In the genomic region with DNA sequence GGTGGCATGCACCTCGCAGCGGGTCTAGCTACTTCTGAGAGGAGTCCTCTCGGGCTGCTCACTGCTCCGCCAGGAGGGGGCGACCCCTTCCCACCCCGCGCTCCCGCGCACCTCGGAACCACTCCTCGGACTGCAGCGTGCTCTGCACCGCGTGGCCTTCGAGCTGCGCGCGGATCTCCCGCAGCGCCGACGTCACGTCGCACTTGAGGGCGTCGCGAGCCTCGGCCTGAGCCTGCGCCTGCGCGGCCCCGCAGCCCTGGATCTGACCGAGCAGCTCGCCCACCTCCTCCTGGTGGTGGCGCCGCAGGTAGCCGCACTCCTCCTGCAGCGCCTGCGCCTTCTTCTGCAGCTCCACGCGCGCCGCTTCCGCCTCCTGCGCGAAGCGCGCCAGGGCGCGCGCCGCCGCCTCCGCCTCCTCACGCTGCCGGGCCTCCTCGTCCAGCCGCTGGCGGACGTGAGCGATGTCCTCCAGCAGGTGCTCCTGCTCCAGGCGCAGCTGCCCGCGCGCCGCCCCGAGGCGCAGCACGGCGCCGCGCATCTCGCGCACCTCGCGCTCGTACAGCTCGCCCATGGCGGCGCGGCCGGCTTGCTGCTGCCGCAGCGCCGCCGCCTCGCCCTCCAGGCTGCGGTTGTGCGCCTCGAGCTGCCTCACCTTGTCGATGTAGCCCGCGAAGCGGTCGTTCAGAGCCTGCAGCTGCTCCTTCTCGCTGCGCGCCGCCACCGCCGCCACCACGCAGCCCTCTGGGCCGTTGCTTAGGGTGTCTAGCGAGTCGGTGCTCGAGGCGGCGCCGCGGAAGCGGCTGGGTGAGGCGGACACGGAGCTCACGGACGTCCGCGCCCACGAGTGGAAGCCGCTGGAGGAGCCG, we compare ENCODE assay signal across 8 mouse cellular contexts. TPM values are rescaled to one million over a fixed set of nuclear protein-coding genes. Genes with fewer than 3 reads are reported as not detected.
DNase-seq lines count a peak whose midpoint lies in the region; ATAC-seq and TF ChIP-seq lines count a peak whose summit lies in the region.

No protein-coding gene starts in this region.

- DNase-seq in MEL (ENCODE audit: low read depth, low spot score), result no peak
- peak; percentile 49 for DNase-seq in forelimb bud, embryonic 11.5 days (ENCODE audit: low read depth, low spot score)
- peak; percentile 66 to 94 for DNase-seq in left cerebral cortex, adult 8-10 months (ENCODE audit: low spot score in 2 of 2)
- peak; percentile 49 to 69 for DNase-seq in lung, postnatal 4 days
- peak; percentile 85 for DNase-seq in right cerebral cortex, postnatal 14 days
- peak; percentile 21 for DNase-seq in urinary bladder, postnatal 25 days (ENCODE audit: low spot score)

- H3K9me3 ChIP-seq in MEL (replicated peaks; ENCODE audit: insufficient read depth, low read length), result no peaks in the 10 kb centered on the region

- TF ChIP-seq EP300 in MEL (IDR thresholded peaks at IDR 0.05; ENCODE audit: low read depth in 1 of 2, low read length in 2 of 2), result no peak

- no peak for TF ChIP-seq POLR2A in MEL (IDR thresholded peaks at IDR 0.05; ENCODE audit: control insufficient read depth in 1 of 2, insufficient read depth in 1 of 2, low read depth in 1 of 2, low read length in 2 of 2, poor library complexity in 1 of 2)

- TF ChIP-seq CTCF in MEL (IDR thresholded peaks at IDR 0.05 in 2 of 3, conservative IDR thresholded peaks at IDR 0.05 in 1 of 3; ENCODE audit: control insufficient read depth in 1 of 3, insufficient read depth in 1 of 3, low read depth in 2 of 3, low read length in 3 of 3, poor library complexity in 1 of 3, severe bottlenecking in 1 of 3), result peak in 2 of 3 experiments; percentile 8; a peak in 2 of 6 replicates

- peak; percentile 83 for ATAC-seq in inflammation-experienced regulatory T-cells, adult 6 months

- H3K27me3 ChIP-seq in MEL (ENCODE audit: control insufficient read depth in 1 of 2, insufficient read depth in 2 of 2, low read length in 2 of 2), result peaks cover 0 to 2% of the 10 kb centered on the region in 2 experiments; a peak in 2 of 4 replicates

- H3K79me2 ChIP-seq in MEL (ENCODE audit: control insufficient read depth, insufficient read depth, low read length, poor library complexity), result no peaks in the 10 kb centered on the region

- TF ChIP-seq RAD21 in MEL (IDR thresholded peaks at IDR 0.05; ENCODE audit: low read depth, low read length), result no peak

- H3K4me1 ChIP-seq in MEL (ENCODE audit: control insufficient read depth in 1 of 2, insufficient read depth in 2 of 2, low read length in 2 of 2), result no peaks in the 10 kb centered on the region
- 0 out of 2 replicates have a peak, but pooled peaks cover 3% of the 10 kb centered on the region for H3K4me1 ChIP-seq in brown adipose tissue, adult 24 weeks (ENCODE audit: control insufficient read depth, insufficient read depth, insufficient read length, low read length)

- no peak overlapping the region for H3K9ac ChIP-seq in MEL (ENCODE audit: control insufficient read depth, low read depth, low read length, poor library complexity, severe bottlenecking)

- H3K27ac ChIP-seq in MEL (ENCODE audit: control insufficient read depth, low read depth, low read length), result no peak overlapping the region
- no peak overlapping the region for H3K27ac ChIP-seq in brown adipose tissue, adult 24 weeks (replicated peaks; ENCODE audit: low read depth, low read length)

- no peak overlapping the region for H3K4me3 ChIP-seq in MEL (ENCODE audit: control insufficient read depth in 1 of 2, insufficient read depth in 1 of 2, low read depth in 2 of 2, low read length in 2 of 2)
- H3K4me3 ChIP-seq in brown adipose tissue, adult 24 weeks (ENCODE audit: insufficient read depth, low read depth, low read length), result peak overlapping the region; percentile 56

- no peaks in the 10 kb centered on the region for H3K36me3 ChIP-seq in MEL (ENCODE audit: control insufficient read depth in 1 of 2, insufficient read depth in 2 of 2, low read length in 2 of 2)

TF ChIP-seq in MEL, 35 proteins besides CTCF, POLR2A, EP300 and RAD21:
- TF ChIP-seq GABPA (IDR thresholded peaks at IDR 0.05; ENCODE audit: low read depth, low read length), result no peak
- TF ChIP-seq TCF12 (IDR thresholded peaks at IDR 0.05; ENCODE audit: low read depth, low read length), result no peak
- no peak for TF ChIP-seq USF1 (IDR thresholded peaks at IDR 0.05; ENCODE audit: low read depth, low read length)

RNA-seq across cellular contexts. Expression of gene Nefh, which starts 0.7 kb away (rescaled TPM):
- total RNA-seq in MEL (2012; rRNA removed), result not detected in 2 replicates
- under 1 TPM in 1 of 2 experiments, not detected in 1; 0.03 TPM for polyA plus RNA-seq in MEL (2012; ENCODE audit: insufficient read depth in 1 of 2, insufficient read length in 2 of 2, low read depth in 1 of 2, low replicate concordance in 2 of 2, missing spikeins in 1 of 2)
- polyA plus RNA-seq in brown adipose tissue, adult 24 weeks (2012; ENCODE audit: insufficient read depth, insufficient read length, missing spikeins), result not detected in 2 replicates
- 1 to 10 TPM; 6.4 to 7.0 (median 6.4) TPM for polyA plus RNA-seq in inflammation-experienced regulatory T-cells, adult 6 months (2017; shearing (Covaris generic))
- total RNA-seq in left cerebral cortex, adult 8-10 months (2022), result 10 to 100 TPM; 44.7 to 52.3 (median 48.7) TPM

RNA-seq across cellular contexts. Expression of gene Ap1b1, which starts 39.4 kb away (rescaled TPM):
- total RNA-seq in MEL (2012; rRNA removed), result 55.1 and 60.1 TPM in 2 replicates
- 10 to 100 TPM in 1 of 2 experiments, not detected in 1; 79.3 TPM for polyA plus RNA-seq in MEL (2012; ENCODE audit: insufficient read depth in 1 of 2, insufficient read length in 2 of 2, low read depth in 1 of 2, low replicate concordance in 2 of 2, missing spikeins in 1 of 2)
- polyA plus RNA-seq in brown adipose tissue, adult 24 weeks (2012; ENCODE audit: insufficient read depth, insufficient read length, missing spikeins), result 27.0 and 49.5 TPM in 2 replicates
- polyA plus RNA-seq in inflammation-experienced regulatory T-cells, adult 6 months (2017; shearing (Covaris generic)), result 10 to 100 TPM; 48.9 to 55.5 (median 50.0) TPM
- 100 to 1,000 TPM; 152 to 184 (median 173) TPM for total RNA-seq in left cerebral cortex, adult 8-10 months (2022)

RNA-seq across cellular contexts. Expression of gene Thoc5, which starts 52.1 kb away (rescaled TPM):
- total RNA-seq in MEL (2012; rRNA removed), result 75.3 and 80.4 TPM in 2 replicates
- polyA plus RNA-seq in MEL (2012; ENCODE audit: insufficient read depth in 1 of 2, insufficient read length in 2 of 2, low read depth in 1 of 2, low replicate concordance in 2 of 2, missing spikeins in 1 of 2), result 10 to 100 TPM; 69.1 to 72.0 TPM
- polyA plus RNA-seq in brown adipose tissue, adult 24 weeks (2012; ENCODE audit: insufficient read depth, insufficient read length, missing spikeins), result 14.9 and 18.1 TPM in 2 replicates
- 10 to 100 TPM; 32.7 to 43.7 (median 36.2) TPM for polyA plus RNA-seq in inflammation-experienced regulatory T-cells, adult 6 months (2017; shearing (Covaris generic))
- 10 to 100 TPM; 37.1 to 41.4 (median 39.1) TPM for total RNA-seq in left cerebral cortex, adult 8-10 months (2022)
